Mouse (Mus musculus) WW6 (cell line): ENCODE results near the gene Prl3d1.
"Not testable (repeated sequence)": the region's sequence is repeated elsewhere in the genome, so short reads cannot be mapped to it uniquely, and the experiment has no call there.

Source experiments
- DNase-seq: peaks from one replicate; pipeline ENCODE4 v3.0.0-alpha.2; 2013; ENCODE audit warnings: low read depth, low spot score

The Prl3d1 gene

GRCm38 (mm10) chr13:27093890-27094289, at the start of gene Prl3d1:
Gene Prl3d1, plus strand, starts transcription at chr13:27094190.
- DNase-seq = not testable (repeated sequence)

GRCm38 (mm10) chr13:27057270-27057669, 36.7 kb upstream of the Prl3d1 start, which contains the start of gene Prl:
Gene Prl, plus strand, starts transcription at chr13:27057570.
- no peak for DNase-seq

GRCm38 (mm10) chr13:27059177-27059576, 34.8 kb upstream of the Prl3d1 start:
- no peak for DNase-seq

- DNase-seq = not testable (repeated sequence)
Measured at GRCm38 (mm10) chr13:27121398-27121797, 27.4 kb downstream of the Prl3d1 start, which contains the start of gene Prl3d2. Gene Prl3d2, plus strand, starts transcription at chr13:27121698.

GRCm38 (mm10) chr13:27148264-27148663, 54.3 kb downstream of the Prl3d1 start:
- DNase-seq = no peak
